Mouse (Mus musculus) myocyte (in vitro differentiated cells): ENCODE results near the gene Tsen2. TPM values are rescaled to one million over a fixed set of nuclear protein-coding genes. Genes with fewer than 3 reads are reported as not detected.

Experiments used
- H3K27me3 ChIP-seq: one replicate; pipeline ENCODE4 v1.6.1; 2011; ENCODE audit not compliant: control insufficient read depth, insufficient read depth, insufficient read length
- H3K36me3 ChIP-seq: one replicate; pipeline ENCODE4 v1.6.1; 2011; ENCODE audit not compliant: control insufficient read depth, insufficient read depth
- H3K4me2 ChIP-seq: one replicate; pipeline ENCODE4 v1.6.1; 2011; ENCODE audit warnings: low read depth, control low read depth
- H3K4me3 ChIP-seq: one replicate; pipeline ENCODE4 v1.5.1; 2011; ENCODE audit warnings: mild to moderate bottlenecking, control low read depth, moderate library complexity
- H3K79me2 ChIP-seq: one replicate; pipeline ENCODE4 v1.6.1; 2011; ENCODE audit not compliant: control insufficient read depth, insufficient read depth
- H3ac ChIP-seq: one replicate; pipeline ENCODE4 v1.6.1; 2011; ENCODE audit not compliant: control insufficient read depth, insufficient read length
- CEBPB ChIP-seq: IDR thresholded peaks from 2 replicates; pipeline ENCODE4 v1.6.1; 2011; ENCODE audit warnings: mild to moderate bottlenecking, moderate library complexity; ENCODE audit not compliant: poor library complexity, insufficient read depth, severe bottlenecking
- E2F4 ChIP-seq: IDR thresholded peaks from one replicate; pipeline ENCODE4 v1.6.1; 2011; ENCODE audit warnings: mild to moderate bottlenecking, control low read depth, moderate library complexity; ENCODE audit not compliant: insufficient read depth
- MAX ChIP-seq: IDR thresholded peaks from one replicate; pipeline ENCODE4 v1.6.1; 2011; ENCODE audit warnings: low read depth, mild to moderate bottlenecking, control low read depth
- MYOD1 ChIP-seq, 3 experiments: IDR thresholded peaks; one replicate each; pipeline ENCODE4 v1.6.1; 2011; ENCODE audit warnings: control low read depth in 2 of 3, low read depth in 2 of 3, mild to moderate bottlenecking in 2 of 3, moderate library complexity in 1 of 3; ENCODE audit not compliant: insufficient read length in 2 of 3, control insufficient read depth in 1 of 3
- MYOG ChIP-seq, 3 experiments: IDR thresholded peaks; one replicate each; pipeline ENCODE4 v1.6.1; 2011; ENCODE audit warnings: control low read depth in 2 of 3, low read depth in 2 of 3, mild to moderate bottlenecking in 2 of 3; ENCODE audit not compliant: insufficient read length in 2 of 3, control insufficient read depth in 1 of 3, insufficient read depth in 1 of 3
- POLR2A ChIP-seq: IDR thresholded peaks from one replicate; pipeline ENCODE4 v1.6.1; 2011; ENCODE audit warnings: low read depth, mild to moderate bottlenecking, control low read depth, moderate library complexity; ENCODE audit not compliant: insufficient read length
- POLR2AphosphoS2 ChIP-seq: IDR thresholded peaks from one replicate; pipeline ENCODE4 v1.6.1; 2011; ENCODE audit warnings: low read depth, control low read depth; ENCODE audit not compliant: insufficient read length
- REST ChIP-seq: IDR thresholded peaks from one replicate; pipeline ENCODE4 v1.6.1; 2011; ENCODE audit warnings: mild to moderate bottlenecking, control low read depth, moderate library complexity; ENCODE audit not compliant: insufficient read depth, insufficient read length
- SRF ChIP-seq: IDR thresholded peaks from one replicate; pipeline ENCODE4 v1.6.1; 2011; ENCODE audit warnings: low read depth; ENCODE audit not compliant: control insufficient read depth, insufficient read length
- TCF12 ChIP-seq: IDR thresholded peaks from one replicate; pipeline ENCODE4 v1.6.1; 2011; ENCODE audit warnings: mild to moderate bottlenecking, control low read depth; ENCODE audit not compliant: poor library complexity, insufficient read depth, severe bottlenecking
- TCF3 ChIP-seq: IDR thresholded peaks from one replicate; pipeline ENCODE4 v1.6.1; 2011; ENCODE audit warnings: low read depth, control low read depth; ENCODE audit not compliant: insufficient read length
- USF1 ChIP-seq: IDR thresholded peaks from one replicate; pipeline ENCODE4 v1.6.1; 2011; ENCODE audit warnings: low read depth, mild to moderate bottlenecking, control low read depth, moderate library complexity
- polyA plus RNA-seq: library from polyadenylated mRNA; unstranded; fragments of >200 nt; fragmentation: generic; extraction: Trizol; gene quantifications from one replicate; pipeline ENCODE4 v1.2.1, GENCODE M21; 2012; ENCODE audit warnings: missing spikeins

Gene Tsen2
- polyA plus RNA-seq, 1 experiment = 13.4 TPM

- H3ac ChIP-seq = no peak overlapping the region
- H3K36me3 ChIP-seq = peaks cover 56% of the 10 kb centered on the region
- H3K27me3 ChIP-seq = no peaks in the 10 kb centered on the region
- peaks cover 1% of the 10 kb centered on the region for H3K79me2 ChIP-seq
- no peak overlapping the region for H3K4me2 ChIP-seq
- no peak overlapping the region for H3K4me3 ChIP-seq
- no peak for TF ChIP-seq CEBPB
- no peak for TF ChIP-seq TCF12
- TF ChIP-seq TCF3 = no peak
- TF ChIP-seq MAX = no peak
- TF ChIP-seq USF1 = no peak
- no peak for TF ChIP-seq E2F4
- no peak for TF ChIP-seq MYOD1 (IDR thresholded peaks at IDR 0.05; ENCODE audit: control insufficient read depth in 1 of 3, insufficient read length in 2 of 3, low read depth in 2 of 3)
Observed at GRCm38 (mm10) chr6:115613793-115614192, 69.3 kb downstream of the Tsen2 start.

- peaks cover 57% of the 10 kb centered on the region for H3K36me3 ChIP-seq
- no peaks in the 10 kb centered on the region for H3K27me3 ChIP-seq
- TF ChIP-seq MYOD1 (IDR thresholded peaks at IDR 0.05; ENCODE audit: control insufficient read depth in 1 of 3, insufficient read length in 2 of 3, low read depth in 2 of 3) (no peak), POLR2AphosphoS2 (peak; percentile 38)
- no peaks in the 10 kb centered on the region for H3K79me2 ChIP-seq
- no peak overlapping the region for H3ac ChIP-seq
- H3K4me2 ChIP-seq = no peak overlapping the region
- H3K4me3 ChIP-seq = no peak overlapping the region
Observed at GRCm38 (mm10) chr6:115615983-115616382, 71.5 kb downstream of the Tsen2 start.

GRCm38 (mm10) chr6:115619818-115620217 lies 75.4 kb downstream of the Tsen2 start:
- Histone ChIP-seq H3K36me3 (peaks cover 49% of the 10 kb centered on the region), H3K79me2 (no peaks in the 10 kb centered on the region), H3ac (no peak overlapping the region), H3K4me2 (no peak overlapping the region), H3K4me3 (no peak overlapping the region), H3K27me3 (no peaks in the 10 kb centered on the region)
- no peak for TF ChIP-seq REST
- TF ChIP-seq POLR2A = no peak
- no peak for TF ChIP-seq TCF3
- no peak for TF ChIP-seq CEBPB
- TF ChIP-seq POLR2AphosphoS2 = no peak
- TF ChIP-seq MYOG (IDR thresholded peaks at IDR 0.05; ENCODE audit: control insufficient read depth in 1 of 3, insufficient read depth in 1 of 3, insufficient read length in 2 of 3, low read depth in 2 of 3) = no peak
- TF ChIP-seq MAX = no peak
- TF ChIP-seq USF1 = no peak
- TF ChIP-seq SRF = no peak
- no peak for TF ChIP-seq E2F4
- no peak for TF ChIP-seq MYOD1 (IDR thresholded peaks at IDR 0.05; ENCODE audit: control insufficient read depth in 1 of 3, insufficient read length in 2 of 3, low read depth in 2 of 3)
- no peak for TF ChIP-seq TCF12

GRCm38 (mm10) chr6:115620942-115621341 lies 76.5 kb downstream of the Tsen2 start:
- Histone ChIP-seq H3K4me2 (no peak overlapping the region), H3K79me2 (no peaks in the 10 kb centered on the region), H3K4me3 (no peak overlapping the region), H3K36me3 (peaks cover 52% of the 10 kb centered on the region), H3K27me3 (no peaks in the 10 kb centered on the region), H3ac (no peak overlapping the region)
- no peak for TF ChIP-seq REST
- no peak for TF ChIP-seq POLR2AphosphoS2

GRCm38 (mm10) chr6:115626121-115626520 lies 81.7 kb downstream of the Tsen2 start:
- H3K79me2 ChIP-seq = no peaks in the 10 kb centered on the region
- TF ChIP-seq SRF = no peak
- TF ChIP-seq TCF12 = no peak
- TF ChIP-seq USF1 = no peak
- TF ChIP-seq E2F4 = no peak
- no peak for TF ChIP-seq POLR2AphosphoS2
- TF ChIP-seq MYOG (IDR thresholded peaks at IDR 0.05; ENCODE audit: control insufficient read depth in 1 of 3, insufficient read depth in 1 of 3, insufficient read length in 2 of 3, low read depth in 2 of 3) = no peak
- no peak for TF ChIP-seq TCF3
- TF ChIP-seq MYOD1 (IDR thresholded peaks at IDR 0.05; ENCODE audit: control insufficient read depth in 1 of 3, insufficient read length in 2 of 3, low read depth in 2 of 3) = no peak
- TF ChIP-seq POLR2A = no peak
- no peak for TF ChIP-seq MAX
- TF ChIP-seq REST = no peak
- no peak for TF ChIP-seq CEBPB
- no peak overlapping the region for H3K4me2 ChIP-seq
- no peak overlapping the region for H3ac ChIP-seq
- no peaks in the 10 kb centered on the region for H3K27me3 ChIP-seq
- no peak overlapping the region for H3K4me3 ChIP-seq
- peaks cover 44% of the 10 kb centered on the region for H3K36me3 ChIP-seq

Other genes starting within 250 kb of the Tsen2 start
- 2.2 TPM for gene Pparg, start 183.7 kb upstream of the Tsen2 start, polyA plus RNA-seq
- 0.04 TPM for gene Mkrn2os, start 47.9 kb downstream of the Tsen2 start, polyA plus RNA-seq
- 17.0 TPM for gene Mkrn2, start 57.2 kb downstream of the Tsen2 start, polyA plus RNA-seq
- gene Raf1, start 132.0 kb downstream of the Tsen2 start, polyA plus RNA-seq = 81.2 TPM
- 0.37 TPM for gene Tmem40, start 217.7 kb downstream of the Tsen2 start, polyA plus RNA-seq
- gene Cand2, start 229.9 kb downstream of the Tsen2 start, polyA plus RNA-seq = 31.3 TPM